Mouse (Mus musculus): ENCODE results near the gene Lmo1. TPM values are rescaled to one million over a fixed set of nuclear protein-coding genes. Genes with fewer than 3 reads are reported as not detected.
"Not testable (repeated sequence)": the region's sequence is repeated elsewhere in the genome, so short reads cannot be mapped to it uniquely, and the experiment has no call there.

The Lmo1 gene
- polyA plus RNA-seq, 1 experiment from 2014 or later: 2.6 TPM

DNA sequence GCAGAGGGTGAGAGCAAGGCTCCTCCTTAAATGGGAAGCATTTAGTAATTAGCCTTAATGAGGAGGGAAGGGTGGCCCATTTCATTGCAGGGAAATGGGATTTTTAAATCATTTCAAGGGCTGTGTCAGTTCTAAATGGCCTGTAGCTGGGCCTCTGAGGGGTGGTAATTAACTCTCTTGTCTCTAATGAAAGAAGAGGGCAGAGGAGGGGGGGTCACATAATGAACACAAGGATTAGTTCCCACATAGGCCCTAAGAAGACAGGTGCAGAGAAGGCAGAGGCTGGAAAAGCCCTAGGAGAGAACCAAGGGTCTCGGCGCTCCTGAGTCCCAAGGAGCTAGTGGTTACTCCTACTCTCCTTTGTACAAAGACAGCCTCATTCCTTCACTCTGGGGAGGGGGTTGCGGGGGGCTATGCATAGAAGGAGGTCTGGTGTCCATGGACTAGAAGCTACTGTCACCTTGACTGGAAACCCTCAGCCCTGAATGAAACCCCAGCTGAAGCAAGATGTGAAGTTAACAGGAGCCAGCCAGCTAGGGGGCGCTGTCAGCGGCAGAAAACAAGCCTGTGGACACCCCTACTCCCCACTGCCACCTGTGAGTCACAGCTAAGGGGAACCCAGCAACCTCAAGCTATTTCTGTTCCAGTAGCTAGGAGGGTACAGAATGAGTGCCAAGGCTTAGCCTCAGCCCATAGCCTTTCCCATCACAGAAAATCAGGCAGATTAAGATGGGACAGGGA lies 44.9 kb downstream of the Lmo1 start:
- H3K4me1 ChIP-seq (ENCODE audit: control insufficient read depth in 2 of 2, insufficient read depth in 2 of 2, low read length in 2 of 2): no peaks in the 10 kb centered on the region
- H3K27me3 ChIP-seq (ENCODE audit: control insufficient read depth, insufficient read depth, low read length): no peaks in the 10 kb centered on the region
- no peak overlapping the region for H3K9ac ChIP-seq (ENCODE audit: low read length)
- H3K36me3 ChIP-seq (ENCODE audit: control insufficient read depth, insufficient read depth, low read length): no peaks in the 10 kb centered on the region
- H3K27ac ChIP-seq (replicated peaks in 1 of 2; ENCODE audit: control insufficient read depth in 1 of 2, insufficient read depth in 1 of 2, low read depth in 2 of 2, low read length in 2 of 2): no peak overlapping the region
- ATAC-seq (ENCODE audit: insufficient number of reproducible peaks, insufficient read depth, low FRiP score, low read depth): no peak
- H3K4me2 ChIP-seq (ENCODE audit: low read length): no peak overlapping the region
- no peaks in the 10 kb centered on the region for H3K9me3 ChIP-seq (ENCODE audit: control insufficient read depth, low read length)
- no peak overlapping the region for H3K4me3 ChIP-seq (ENCODE audit: control insufficient read depth in 1 of 2, insufficient read depth in 1 of 2, low read depth in 1 of 2, low read length in 2 of 2)
- WGBS: 74% methylated on average over 5 of the region's 5 CpGs

DNA sequence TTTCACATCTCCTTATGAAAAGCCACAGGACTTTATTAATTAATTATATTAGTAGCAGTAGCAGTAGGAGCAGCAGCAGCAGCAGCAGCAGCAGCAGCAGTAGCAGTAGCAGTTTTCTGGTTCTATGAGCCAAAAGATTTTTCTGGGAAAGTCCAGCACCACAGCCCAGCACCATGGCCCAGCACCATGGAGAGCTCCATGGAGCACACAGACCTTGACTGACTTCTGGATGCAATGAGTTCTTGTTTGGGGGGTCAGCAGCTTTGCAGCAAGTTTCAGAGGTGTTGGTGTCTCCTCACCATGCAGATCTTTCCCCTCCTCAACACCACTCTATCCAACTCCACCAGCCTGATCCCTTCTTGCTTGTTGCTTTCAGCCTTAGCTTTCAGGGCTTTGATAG lies 45.6 kb downstream of the Lmo1 start:
- Histone ChIP-seq H3K4me2 (ENCODE audit: low read length) (no peak overlapping the region), H3K4me3 (ENCODE audit: control insufficient read depth in 1 of 2, insufficient read depth in 1 of 2, low read depth in 1 of 2, low read length in 2 of 2) (no peak overlapping the region), H3K36me3 (ENCODE audit: control insufficient read depth, insufficient read depth, low read length) (no peaks in the 10 kb centered on the region), H3K4me1 (ENCODE audit: control insufficient read depth in 2 of 2, insufficient read depth in 2 of 2, low read length in 2 of 2) (no peaks in the 10 kb centered on the region), H3K9me3 (ENCODE audit: control insufficient read depth, low read length) (no peaks in the 10 kb centered on the region), H3K9ac (ENCODE audit: low read length) (no peak overlapping the region), H3K27ac (replicated peaks in 1 of 2; ENCODE audit: control insufficient read depth in 1 of 2, insufficient read depth in 1 of 2, low read depth in 2 of 2, low read length in 2 of 2) (no peak overlapping the region), H3K27me3 (ENCODE audit: control insufficient read depth, insufficient read depth, low read length) (no peaks in the 10 kb centered on the region)
- no peak for ATAC-seq (ENCODE audit: insufficient number of reproducible peaks, insufficient read depth, low FRiP score, low read depth)

DNA sequence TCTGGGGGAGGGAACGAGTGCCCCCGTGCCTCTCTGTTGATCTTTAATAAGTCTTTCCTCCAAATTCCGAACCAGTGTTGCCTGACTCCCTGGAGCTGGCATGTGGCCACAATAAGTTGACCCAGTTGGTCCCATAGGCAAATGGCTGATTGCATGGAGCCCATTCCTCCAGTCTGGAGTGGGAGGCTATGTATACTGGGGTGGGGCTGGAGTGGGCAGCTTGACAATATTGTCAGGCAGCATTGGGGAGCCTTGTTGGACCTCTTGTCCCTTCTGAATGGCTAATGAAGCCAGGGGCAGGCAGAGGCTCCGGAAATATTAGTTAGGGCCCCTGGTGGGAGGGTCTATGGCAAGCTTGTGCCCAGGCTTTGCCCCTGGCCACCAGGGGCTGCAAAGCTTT lies 59.1 kb downstream of the Lmo1 start:
- H3K9ac ChIP-seq (ENCODE audit: low read length): no peak overlapping the region
- H3K4me1 ChIP-seq (ENCODE audit: control insufficient read depth in 2 of 2, insufficient read depth in 2 of 2, low read length in 2 of 2): peaks cover 0 to 3% of the 10 kb centered on the region in 2 experiments; a peak in 1 of 4 replicates
- 53% methylated on average over 4 of the region's 4 CpGs for WGBS
- H3K27me3 ChIP-seq (ENCODE audit: control insufficient read depth, insufficient read depth, low read length): no peaks in the 10 kb centered on the region
- H3K9me3 ChIP-seq (ENCODE audit: control insufficient read depth, low read length): no peaks in the 10 kb centered on the region
- no peak overlapping the region for H3K27ac ChIP-seq (replicated peaks in 1 of 2; ENCODE audit: control insufficient read depth in 1 of 2, insufficient read depth in 1 of 2, low read depth in 2 of 2, low read length in 2 of 2)
- H3K36me3 ChIP-seq (ENCODE audit: control insufficient read depth, insufficient read depth, low read length): no peaks in the 10 kb centered on the region
- no peak overlapping the region for H3K4me3 ChIP-seq (ENCODE audit: control insufficient read depth in 1 of 2, insufficient read depth in 1 of 2, low read depth in 1 of 2, low read length in 2 of 2)
- ATAC-seq (ENCODE audit: insufficient number of reproducible peaks, insufficient read depth, low FRiP score, low read depth): no peak
- H3K4me2 ChIP-seq (ENCODE audit: low read length): no peak overlapping the region

DNA sequence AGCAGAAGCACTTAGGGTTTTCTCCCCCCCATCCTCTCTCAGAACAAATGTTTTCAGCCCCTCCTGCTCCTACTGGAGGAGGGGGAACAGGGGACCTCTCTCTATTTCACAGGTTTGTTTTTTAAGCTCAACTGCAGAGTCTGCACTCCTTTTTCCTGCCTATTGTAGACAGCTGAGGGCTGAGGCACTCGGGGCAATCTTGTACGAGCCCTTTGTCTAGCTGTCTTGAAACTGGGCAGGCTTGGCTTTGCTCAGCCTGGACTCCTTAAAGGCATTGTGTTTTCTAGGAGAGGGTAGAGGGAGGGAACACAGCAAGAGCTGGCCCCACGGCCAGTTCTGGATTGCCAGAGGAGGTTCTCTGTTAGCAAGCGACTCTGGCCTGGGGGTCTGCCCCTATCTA lies 59.5 kb downstream of the Lmo1 start:
- not testable (repeated sequence) for H3K36me3 ChIP-seq (ENCODE audit: control insufficient read depth, insufficient read depth, low read length); ATAC-seq (ENCODE audit: insufficient number of reproducible peaks, insufficient read depth, low FRiP score, low read depth); H3K4me2 ChIP-seq (ENCODE audit: low read length); H3K27me3 ChIP-seq (ENCODE audit: control insufficient read depth, insufficient read depth, low read length); H3K9me3 ChIP-seq (ENCODE audit: control insufficient read depth, low read length); H3K9ac ChIP-seq (ENCODE audit: low read length); H3K4me1 ChIP-seq (ENCODE audit: control insufficient read depth in 2 of 2, insufficient read depth in 2 of 2, low read length in 2 of 2); H3K27ac ChIP-seq (replicated peaks in 1 of 2; ENCODE audit: control insufficient read depth in 1 of 2, insufficient read depth in 1 of 2, low read depth in 2 of 2, low read length in 2 of 2); H3K4me3 ChIP-seq (ENCODE audit: control insufficient read depth in 1 of 2, insufficient read depth in 1 of 2, low read depth in 1 of 2, low read length in 2 of 2)
- no CpG with 5 or more reads among the region's 4 CpGs for WGBS

DNA sequence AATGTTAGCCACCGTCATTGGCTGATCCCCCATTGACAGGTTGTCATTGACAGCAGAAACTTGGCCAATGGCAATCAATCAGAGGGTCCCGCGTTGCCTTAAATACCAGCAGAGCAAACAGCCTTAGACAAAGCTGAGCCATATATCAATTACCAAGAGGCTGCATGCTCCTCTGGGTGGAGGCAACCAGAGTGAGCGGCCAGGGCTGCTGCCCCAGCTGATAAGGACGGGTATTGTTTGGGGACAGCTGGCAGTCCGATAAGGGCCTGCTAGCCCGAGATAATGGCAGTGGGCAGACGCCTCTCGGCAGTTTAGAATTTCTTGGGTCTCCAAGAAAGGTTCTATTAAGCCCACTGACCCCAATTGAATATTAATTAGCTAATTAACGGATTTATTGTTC lies 60.1 kb downstream of the Lmo1 start:
- Histone ChIP-seq H3K4me1 (ENCODE audit: control insufficient read depth in 2 of 2, insufficient read depth in 2 of 2, low read length in 2 of 2) (peaks cover 0 to 3% of the 10 kb centered on the region in 2 experiments; a peak in 1 of 4 replicates), H3K27ac (replicated peaks in 1 of 2; ENCODE audit: control insufficient read depth in 1 of 2, insufficient read depth in 1 of 2, low read depth in 2 of 2, low read length in 2 of 2) (no peak overlapping the region), H3K4me3 (ENCODE audit: control insufficient read depth in 1 of 2, insufficient read depth in 1 of 2, low read depth in 1 of 2, low read length in 2 of 2) (no peak overlapping the region), H3K9ac (ENCODE audit: low read length) (no peak overlapping the region), H3K36me3 (ENCODE audit: control insufficient read depth, insufficient read depth, low read length) (no peaks in the 10 kb centered on the region), H3K9me3 (ENCODE audit: control insufficient read depth, low read length) (no peaks in the 10 kb centered on the region), H3K4me2 (ENCODE audit: low read length) (no peak overlapping the region), H3K27me3 (ENCODE audit: control insufficient read depth, insufficient read depth, low read length) (no peaks in the 10 kb centered on the region)
- no peak; the same call in 1 of the 2 replicates for ATAC-seq (ENCODE audit: insufficient number of reproducible peaks, insufficient read depth, low FRiP score, low read depth)
- WGBS: 6% methylated on average over 10 of the region's 10 CpGs

DNA sequence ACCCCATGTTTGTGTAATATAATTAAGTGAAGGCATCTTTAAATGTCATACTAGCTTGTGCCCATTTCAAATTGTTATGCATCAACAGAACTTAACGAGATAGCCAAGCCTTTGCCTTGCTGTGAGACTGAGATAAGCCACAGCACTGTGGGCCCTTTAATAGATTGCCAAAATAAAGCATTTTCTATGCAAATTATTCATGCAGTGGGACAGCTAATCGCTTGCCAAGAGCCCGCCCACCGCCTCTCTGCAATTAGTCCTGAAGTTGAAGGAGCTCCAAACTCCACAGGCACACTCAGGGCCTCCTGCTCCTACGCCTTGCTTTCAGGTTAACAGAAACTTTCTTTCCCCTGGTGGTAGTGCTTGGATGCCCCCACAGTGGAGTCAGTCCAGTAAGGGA lies 64.0 kb downstream of the Lmo1 start:
- Histone ChIP-seq H3K9me3 (ENCODE audit: control insufficient read depth, low read length) (no peaks in the 10 kb centered on the region), H3K4me3 (ENCODE audit: control insufficient read depth in 1 of 2, insufficient read depth in 1 of 2, low read depth in 1 of 2, low read length in 2 of 2) (no peak overlapping the region), H3K27ac (replicated peaks in 1 of 2; ENCODE audit: control insufficient read depth in 1 of 2, insufficient read depth in 1 of 2, low read depth in 2 of 2, low read length in 2 of 2) (no peak overlapping the region), H3K9ac (ENCODE audit: low read length) (no peak overlapping the region), H3K4me1 (ENCODE audit: control insufficient read depth in 2 of 2, insufficient read depth in 2 of 2, low read length in 2 of 2) (peaks cover 0 to 3% of the 10 kb centered on the region in 2 experiments; a peak in 1 of 4 replicates), H3K27me3 (ENCODE audit: control insufficient read depth, insufficient read depth, low read length) (no peaks in the 10 kb centered on the region), H3K4me2 (ENCODE audit: low read length) (no peak overlapping the region), H3K36me3 (ENCODE audit: control insufficient read depth, insufficient read depth, low read length) (no peaks in the 10 kb centered on the region)
- no peak for ATAC-seq (ENCODE audit: insufficient number of reproducible peaks, insufficient read depth, low FRiP score, low read depth)
- WGBS: 67% methylated on average over 5 of the region's 5 CpGs

DNA sequence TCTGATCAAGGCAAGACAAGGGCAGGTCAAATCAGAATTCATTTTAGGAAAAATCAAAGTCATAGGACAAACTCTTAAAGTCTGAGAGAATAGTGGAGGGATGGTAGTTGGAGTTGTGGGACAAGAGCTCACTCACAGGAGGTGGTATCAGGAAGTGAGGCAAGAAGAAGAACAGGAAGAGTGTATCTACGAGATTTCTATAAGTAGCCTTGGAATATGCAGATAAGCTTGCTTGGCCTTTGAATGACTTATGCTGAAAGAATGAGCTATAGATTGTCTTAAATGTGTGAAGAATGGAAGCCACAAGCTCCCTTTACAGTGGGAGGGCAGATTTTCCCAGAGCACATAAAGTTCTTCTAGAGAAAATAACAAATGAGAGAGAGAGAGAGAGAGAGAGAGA lies 70.1 kb downstream of the Lmo1 start:
- ATAC-seq (ENCODE audit: insufficient number of reproducible peaks, insufficient read depth, low FRiP score, low read depth): no peak
- WGBS: 32% methylated on average over 1 of the region's 1 CpGs
- H3K36me3 ChIP-seq (ENCODE audit: control insufficient read depth, insufficient read depth, low read length): no peaks in the 10 kb centered on the region

DNA sequence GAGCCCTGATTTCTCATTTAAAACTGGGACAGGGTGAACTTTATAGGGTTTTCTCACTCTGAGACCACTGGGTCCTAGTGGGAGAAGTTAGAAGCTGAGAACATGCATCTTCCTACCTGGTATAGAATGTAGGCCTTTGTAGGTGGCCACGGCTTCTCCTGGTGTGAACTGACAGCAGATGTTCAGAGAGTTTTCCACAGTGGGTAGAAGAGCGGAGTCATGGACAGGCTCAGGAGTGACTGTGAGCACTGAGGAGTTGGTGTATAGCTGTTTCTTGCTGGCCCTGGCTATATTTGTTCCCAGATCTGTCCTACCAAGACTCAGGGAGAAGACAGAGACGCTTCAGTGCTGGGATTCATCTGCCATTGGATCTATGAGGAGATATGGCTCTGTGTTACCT lies 73.8 kb downstream of the Lmo1 start:
- ATAC-seq (ENCODE audit: insufficient number of reproducible peaks, insufficient read depth, low FRiP score, low read depth): no peak
- Histone ChIP-seq H3K9me3 (ENCODE audit: control insufficient read depth, low read length) (no peaks in the 10 kb centered on the region), H3K9ac (ENCODE audit: low read length) (no peak overlapping the region), H3K4me3 (ENCODE audit: control insufficient read depth in 1 of 2, insufficient read depth in 1 of 2, low read depth in 1 of 2, low read length in 2 of 2) (no peak overlapping the region), H3K27ac (replicated peaks in 1 of 2; ENCODE audit: control insufficient read depth in 1 of 2, insufficient read depth in 1 of 2, low read depth in 2 of 2, low read length in 2 of 2) (no peak overlapping the region), H3K4me2 (ENCODE audit: low read length) (no peak overlapping the region), H3K4me1 (ENCODE audit: control insufficient read depth in 2 of 2, insufficient read depth in 2 of 2, low read length in 2 of 2) (no peaks in the 10 kb centered on the region), H3K36me3 (ENCODE audit: control insufficient read depth, insufficient read depth, low read length) (no peaks in the 10 kb centered on the region), H3K27me3 (ENCODE audit: control insufficient read depth, insufficient read depth, low read length) (no peaks in the 10 kb centered on the region)
- WGBS: 75% methylated on average over 3 of the region's 3 CpGs

More for the DNA sequence above, 70.1 kb downstream of the Lmo1 start:
- Histone ChIP-seq H3K4me1 (ENCODE audit: control insufficient read depth in 2 of 2, insufficient read depth in 2 of 2, low read length in 2 of 2) (no peaks in the 10 kb centered on the region), H3K4me3 (ENCODE audit: control insufficient read depth in 1 of 2, insufficient read depth in 1 of 2, low read depth in 1 of 2, low read length in 2 of 2) (no peak overlapping the region), H3K9ac (ENCODE audit: low read length) (no peak overlapping the region), H3K27ac (replicated peaks in 1 of 2; ENCODE audit: control insufficient read depth in 1 of 2, insufficient read depth in 1 of 2, low read depth in 2 of 2, low read length in 2 of 2) (no peak overlapping the region), H3K27me3 (ENCODE audit: control insufficient read depth, insufficient read depth, low read length) (no peaks in the 10 kb centered on the region), H3K9me3 (ENCODE audit: control insufficient read depth, low read length) (no peaks in the 10 kb centered on the region), H3K4me2 (ENCODE audit: low read length) (no peak overlapping the region)

Data from heart, embryonic 14.5 days (tissue).